Mouse (Mus musculus) kidney, adult 18-20 months (tissue): ENCODE measurements around the gene Arfgap2.

Source experiments
- DNase-seq: peaks from one replicate; pipeline ENCODE4 v3.0.0; 2021

Arfgap2 gene

GRCm38 (mm10) chr2:91312578-91313311 lies 48.0 kb downstream of the Arfgap2 start:
- DNase-seq, result no peak

DNA sequence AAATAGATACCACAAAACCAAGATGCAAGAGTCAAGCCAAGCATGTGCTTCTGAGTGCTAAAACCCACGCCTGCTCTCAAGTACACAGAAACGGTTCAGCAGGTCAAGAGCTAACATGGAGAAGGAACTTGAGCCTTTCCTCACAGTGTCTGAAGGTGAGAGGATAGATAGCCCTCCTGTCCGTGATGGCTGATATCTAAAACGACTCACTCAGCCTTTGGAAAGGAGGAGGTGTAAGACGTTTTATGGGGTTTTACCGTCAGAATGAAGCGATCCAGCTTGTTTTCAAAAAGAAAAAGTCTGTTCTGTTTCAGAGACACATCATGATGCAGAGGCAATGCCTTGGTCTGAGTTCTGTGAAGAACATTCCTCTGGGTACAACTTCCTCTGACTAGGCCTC lies 49.4 kb downstream of the Arfgap2 start:
- DNase-seq, result no peak

DNA sequence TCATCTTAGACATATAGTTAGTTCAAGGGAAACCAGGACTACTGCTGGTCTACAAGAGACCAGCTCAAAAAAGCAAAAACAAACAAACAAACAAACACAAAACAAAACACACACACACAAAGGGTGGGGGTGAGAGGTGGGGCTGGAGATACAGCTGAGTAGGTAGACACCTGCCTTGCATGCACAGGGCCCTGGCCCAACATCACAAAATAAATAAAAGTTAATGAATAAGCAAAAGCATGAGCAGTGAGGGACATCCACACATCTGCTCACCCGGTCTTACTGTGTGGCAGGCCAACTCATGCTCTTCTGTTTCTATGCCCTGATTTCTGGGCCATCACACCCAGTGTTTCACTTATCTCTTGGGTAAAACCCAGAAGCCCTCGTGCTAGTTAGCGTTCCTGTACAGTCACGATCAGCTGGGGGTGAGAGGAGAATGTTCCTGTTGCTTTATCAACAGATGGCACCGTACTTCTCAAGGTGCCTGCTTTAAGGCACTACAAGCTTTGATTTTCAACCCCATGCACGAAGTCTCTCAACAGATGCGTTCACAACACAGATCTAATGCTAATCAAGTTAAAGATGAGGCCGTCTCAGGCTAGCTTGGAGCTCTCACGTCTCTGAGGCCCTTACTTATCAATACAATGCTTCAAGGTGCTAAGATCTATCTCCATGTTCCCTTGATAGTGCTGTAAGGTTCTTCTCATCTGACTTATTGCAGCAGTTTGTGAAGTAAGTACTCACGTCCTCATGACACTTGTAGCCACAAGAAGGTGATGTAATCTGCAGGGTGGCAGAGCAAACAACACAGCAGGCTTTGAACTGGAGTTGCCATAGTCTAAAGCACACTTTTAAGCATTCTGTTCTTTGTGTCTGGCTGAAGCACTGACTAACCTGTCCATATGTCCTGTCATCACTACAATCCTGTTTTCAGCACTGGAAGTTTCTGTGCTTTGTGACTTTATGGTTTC lies 56.1 kb downstream of the Arfgap2 start:
- DNase-seq, result no peak

GRCm38 (mm10) chr2:91321923-91322322 lies 57.1 kb downstream of the Arfgap2 start:
- no peak for DNase-seq

DNA sequence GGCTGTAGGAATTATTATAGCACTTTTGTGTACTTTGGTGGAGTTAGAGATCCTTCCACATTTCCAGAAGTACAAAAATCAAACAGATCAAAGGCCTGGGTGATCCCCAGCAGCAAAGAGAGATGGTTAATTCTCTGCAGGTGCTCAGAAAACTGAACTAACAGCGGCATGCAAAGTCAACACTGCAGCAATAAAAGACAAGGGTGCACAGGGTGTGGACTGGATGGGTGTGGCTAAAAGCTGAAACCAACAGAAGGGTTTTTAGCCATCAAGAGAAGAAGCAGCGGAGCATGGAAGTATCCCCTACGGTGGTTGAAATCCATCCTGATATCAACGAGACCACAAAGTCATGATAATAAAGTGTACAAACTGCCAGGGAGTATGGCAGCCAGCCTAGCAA lies 57.7 kb downstream of the Arfgap2 start:
- DNase-seq, result no peak

DNA sequence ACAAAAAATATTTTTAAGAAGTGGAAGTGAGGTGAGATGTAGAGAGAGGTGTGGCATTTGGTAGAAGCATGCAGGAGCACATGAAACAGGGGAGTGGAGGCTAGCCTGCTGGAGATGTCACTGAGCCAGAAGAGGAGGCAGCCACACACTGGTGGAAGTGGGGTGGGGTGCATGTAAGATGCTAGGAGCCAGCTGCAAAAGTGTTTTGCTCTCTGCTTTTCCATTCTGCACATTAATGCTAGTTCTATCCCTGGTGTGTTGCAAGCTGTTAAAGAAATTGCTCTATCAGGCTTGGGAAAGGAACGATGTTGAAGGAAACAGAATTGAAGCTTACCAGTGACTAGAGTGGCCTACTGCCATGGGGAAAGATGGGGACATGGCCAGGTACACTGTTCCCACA lies 59.6 kb downstream of the Arfgap2 start:
- no peak for DNase-seq

DNA sequence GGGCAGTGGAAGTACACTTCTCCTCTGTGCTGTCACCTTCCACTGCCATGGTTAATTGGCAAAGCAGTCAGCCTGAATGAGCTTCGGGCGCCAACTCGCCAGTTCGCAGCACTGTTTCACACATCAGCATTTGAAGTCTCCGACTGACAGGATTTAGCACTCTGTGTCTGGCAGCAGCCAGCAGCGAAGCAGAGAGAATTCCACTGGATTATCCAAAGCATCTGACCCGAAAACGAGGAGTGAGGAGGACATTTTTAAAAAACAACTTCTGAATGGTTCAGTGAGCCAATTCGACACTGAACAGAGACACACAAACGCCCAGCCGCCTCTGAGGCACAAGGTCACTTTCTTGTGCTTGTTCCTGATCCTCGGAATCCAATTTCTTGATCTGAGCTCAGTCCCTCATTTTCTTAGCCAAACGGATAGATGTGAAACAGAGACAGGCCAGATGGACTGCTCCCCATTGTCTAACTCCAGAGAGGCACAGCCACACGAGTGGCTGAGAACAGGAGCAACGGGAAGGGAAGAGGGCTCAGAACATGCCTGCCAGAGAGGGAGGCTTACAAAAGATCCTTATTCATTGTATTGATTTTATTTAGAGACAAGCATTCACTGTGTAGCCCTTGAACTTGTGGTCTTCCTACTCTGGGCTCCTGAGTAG lies 60.1 kb downstream of the Arfgap2 start:
- peak; percentile 12 for DNase-seq
